Mouse (Mus musculus): ENCODE results near the gene Cirbp.
"Not testable (repeated sequence)": the region's sequence is repeated elsewhere in the genome, so short reads cannot be mapped to it uniquely, and the experiment has no call there.

Gene Cirbp

DNA sequence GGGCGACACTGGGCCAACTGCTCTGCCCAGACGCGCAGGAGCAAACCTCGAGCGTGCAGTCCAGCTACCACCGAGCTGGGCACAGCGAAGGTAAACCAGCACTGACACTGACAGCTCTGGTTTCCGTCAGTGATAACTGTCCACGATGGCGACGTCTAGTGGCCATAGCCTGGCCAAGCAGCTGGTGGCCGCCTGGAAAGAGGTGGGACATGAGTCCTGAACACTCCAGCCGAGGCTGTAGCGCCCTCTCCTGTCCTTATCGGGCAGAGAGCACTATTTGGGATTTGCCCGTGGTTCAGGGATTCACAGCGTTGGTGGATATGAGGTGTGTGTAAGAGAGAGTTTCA is 814 bp upstream of the Cirbp start:
- DNase-seq, result peak; percentile 97

DNA sequence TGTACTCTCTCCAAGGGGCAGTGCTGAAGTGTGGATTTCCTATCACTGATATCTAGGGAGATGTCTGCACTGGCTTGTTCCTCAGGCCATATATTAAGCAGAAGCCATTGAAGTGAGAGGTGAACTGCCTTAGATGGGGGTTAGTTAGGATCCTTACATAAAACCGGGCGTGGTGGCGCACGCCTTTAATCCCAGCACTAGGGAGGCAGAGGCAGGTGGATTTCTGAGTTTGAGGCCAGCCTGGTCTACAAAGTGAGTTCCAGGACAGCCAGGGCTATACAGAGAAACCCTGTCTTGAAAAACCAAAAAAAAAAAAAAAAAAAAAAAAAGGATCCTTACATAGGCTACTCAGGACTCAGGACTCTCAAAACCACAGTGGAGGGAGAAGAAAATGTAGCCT is 351 bp downstream of the Cirbp start:
- not testable (repeated sequence) for DNase-seq

DNA sequence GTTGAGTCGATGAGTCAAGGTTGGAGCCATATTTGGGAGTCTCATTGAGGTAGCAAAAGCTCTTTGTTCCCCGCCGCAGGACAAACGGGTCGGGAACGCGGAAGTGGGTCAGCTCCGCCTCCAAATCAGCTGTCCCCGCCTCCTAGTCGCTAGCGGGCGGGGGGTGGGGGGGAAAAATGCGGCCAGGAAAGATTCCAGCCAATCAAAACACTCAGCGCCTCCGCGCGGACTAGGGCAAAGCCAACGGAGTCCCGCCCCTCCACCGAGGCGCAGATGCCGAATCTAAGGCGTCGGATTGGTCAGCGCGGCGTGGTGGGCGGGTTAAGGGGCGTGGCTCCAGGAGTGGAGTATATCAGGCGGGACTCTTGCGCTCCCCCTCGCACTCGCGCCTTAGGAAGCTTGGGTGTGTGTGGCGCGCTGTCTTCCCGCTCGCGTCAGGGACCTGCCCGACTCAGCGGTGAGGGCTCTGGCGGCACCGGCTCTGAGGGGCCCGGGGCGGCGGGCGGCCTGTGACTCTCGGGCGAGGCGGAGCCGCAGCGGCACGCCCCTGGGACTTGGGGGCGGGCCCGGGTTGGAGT is 1.8 kb downstream of the Cirbp start:
- DNase-seq, result peak; percentile 99

DNA sequence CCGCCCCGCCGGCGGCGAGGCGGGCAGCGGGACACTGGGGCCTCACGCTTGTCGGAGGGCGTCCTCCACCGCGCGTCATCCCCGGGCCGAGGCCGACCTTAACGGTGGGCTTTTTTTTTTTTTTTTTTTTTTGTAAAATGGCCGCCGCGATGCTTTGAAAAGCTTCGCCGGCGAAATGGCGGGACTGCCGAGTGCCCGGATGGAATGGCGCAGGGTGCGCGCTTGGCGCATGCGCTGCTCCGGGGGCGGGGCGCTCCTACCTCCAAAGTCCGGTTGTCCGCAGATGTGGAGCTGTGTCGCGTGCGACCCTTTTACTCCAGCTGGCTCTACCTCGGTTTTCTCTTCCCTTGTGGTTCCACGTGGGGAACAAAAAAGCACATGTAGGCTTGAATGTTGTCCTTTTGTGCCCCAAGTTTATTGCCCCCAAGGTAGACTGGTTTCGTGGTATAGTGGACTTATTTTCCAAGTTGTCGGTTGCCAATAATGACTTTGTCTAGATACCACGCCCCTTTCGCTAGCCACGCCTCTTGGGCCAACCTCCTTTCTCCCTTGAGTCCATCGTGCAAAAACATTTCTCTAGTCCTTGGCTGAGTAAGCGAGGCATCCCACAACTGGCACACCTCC is 2.4 kb downstream of the Cirbp start:
- DNase-seq, result peak; percentile 95

DNA sequence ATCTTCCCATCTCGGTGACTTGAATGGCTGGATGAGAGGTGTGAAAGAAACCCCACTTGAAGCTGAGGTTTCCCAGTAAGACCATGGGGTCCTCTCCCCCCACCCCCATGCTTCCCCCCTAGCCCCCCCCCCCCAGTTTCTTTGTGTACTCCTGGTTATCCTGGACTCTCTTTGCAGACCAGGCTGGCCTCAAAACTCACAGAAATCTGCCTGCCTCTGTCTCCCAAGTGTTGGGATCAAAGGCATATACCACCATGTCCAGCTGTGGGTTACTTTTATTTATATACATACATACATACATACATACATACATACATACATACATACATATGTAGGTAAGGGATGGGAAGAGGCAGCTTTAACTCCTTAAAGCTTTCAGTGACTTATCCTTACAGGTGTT is 3.3 kb downstream of the Cirbp start:
- no peak for DNase-seq

DNA sequence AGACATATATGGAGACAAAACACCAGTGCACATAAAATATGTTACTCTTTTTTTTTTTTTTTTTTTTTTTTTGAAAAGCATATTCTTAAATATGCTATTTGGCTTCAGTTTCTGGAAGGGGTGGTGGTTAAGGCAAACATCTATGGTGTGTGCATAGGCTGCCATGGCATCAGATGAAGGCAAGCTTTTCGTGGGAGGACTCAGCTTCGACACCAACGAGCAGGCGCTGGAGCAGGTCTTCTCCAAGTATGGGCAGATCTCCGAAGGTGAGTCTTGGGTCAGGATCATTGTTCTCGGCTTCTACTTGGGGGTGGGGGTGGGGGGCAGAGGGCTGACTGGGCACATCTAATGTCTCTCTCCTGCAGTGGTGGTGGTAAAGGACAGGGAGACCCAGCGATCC is 3.9 kb downstream of the Cirbp start:
- no peak for DNase-seq

DNA sequence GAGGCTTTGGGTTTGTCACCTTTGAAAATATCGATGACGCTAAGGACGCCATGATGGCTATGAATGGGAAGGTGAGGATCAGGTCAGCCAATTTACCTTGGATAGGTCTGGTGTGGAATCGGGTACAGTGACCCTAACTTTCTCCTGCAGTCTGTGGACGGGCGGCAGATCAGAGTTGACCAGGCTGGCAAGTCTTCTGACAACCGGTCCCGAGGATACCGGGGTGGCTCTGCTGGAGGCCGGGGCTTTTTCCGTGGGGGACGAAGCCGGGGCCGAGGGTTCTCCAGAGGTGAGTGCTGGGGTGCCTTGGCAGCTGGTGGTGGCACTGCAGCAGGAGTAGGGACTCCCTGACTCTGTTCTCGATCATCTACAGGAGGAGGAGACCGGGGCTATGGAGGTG is 4.3 kb downstream of the Cirbp start:
- DNase-seq, result peak; percentile 18

DNA sequence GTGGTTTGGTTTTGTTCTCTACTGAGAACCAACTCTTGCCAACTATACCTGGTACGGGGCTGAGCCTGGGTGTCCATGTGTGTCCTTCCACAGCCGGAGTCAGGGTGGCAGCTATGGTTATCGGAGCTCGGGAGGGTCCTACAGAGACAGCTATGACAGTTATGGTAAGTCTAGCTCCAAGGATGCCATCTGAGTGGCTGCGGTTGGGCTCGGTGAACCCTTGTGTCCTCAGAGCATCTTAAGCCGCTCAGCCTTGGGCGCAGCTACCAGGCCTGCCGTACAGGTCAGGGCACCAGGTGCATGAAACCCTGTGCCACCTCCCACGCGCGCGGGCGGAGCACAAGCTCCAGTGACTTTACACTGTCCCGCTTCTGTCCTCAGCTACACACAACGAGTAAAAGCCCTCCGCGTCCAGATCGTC is 4.8 kb downstream of the Cirbp start:
- peak; percentile 23 for DNase-seq

DNA sequence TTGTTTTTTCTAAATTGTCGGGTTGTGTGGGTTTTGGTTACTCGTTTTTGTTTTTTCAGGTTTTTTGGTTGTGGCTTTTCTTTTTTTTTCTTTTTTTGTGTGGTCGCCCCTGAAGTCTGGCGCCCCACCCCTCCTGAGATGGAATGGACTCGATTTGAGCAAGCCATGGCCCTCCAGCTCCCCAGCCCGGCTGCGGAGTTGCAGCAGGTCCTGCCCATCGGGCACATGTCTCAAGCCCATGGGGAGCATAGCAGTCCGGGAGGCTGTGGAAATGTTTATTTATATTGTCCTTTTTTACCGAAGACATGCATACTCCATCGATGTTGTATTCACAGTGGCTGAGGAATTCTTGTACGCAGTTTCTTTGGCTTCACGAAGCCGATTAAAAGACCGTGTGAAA is 5.5 kb downstream of the Cirbp start:
- no peak for DNase-seq

DNA sequence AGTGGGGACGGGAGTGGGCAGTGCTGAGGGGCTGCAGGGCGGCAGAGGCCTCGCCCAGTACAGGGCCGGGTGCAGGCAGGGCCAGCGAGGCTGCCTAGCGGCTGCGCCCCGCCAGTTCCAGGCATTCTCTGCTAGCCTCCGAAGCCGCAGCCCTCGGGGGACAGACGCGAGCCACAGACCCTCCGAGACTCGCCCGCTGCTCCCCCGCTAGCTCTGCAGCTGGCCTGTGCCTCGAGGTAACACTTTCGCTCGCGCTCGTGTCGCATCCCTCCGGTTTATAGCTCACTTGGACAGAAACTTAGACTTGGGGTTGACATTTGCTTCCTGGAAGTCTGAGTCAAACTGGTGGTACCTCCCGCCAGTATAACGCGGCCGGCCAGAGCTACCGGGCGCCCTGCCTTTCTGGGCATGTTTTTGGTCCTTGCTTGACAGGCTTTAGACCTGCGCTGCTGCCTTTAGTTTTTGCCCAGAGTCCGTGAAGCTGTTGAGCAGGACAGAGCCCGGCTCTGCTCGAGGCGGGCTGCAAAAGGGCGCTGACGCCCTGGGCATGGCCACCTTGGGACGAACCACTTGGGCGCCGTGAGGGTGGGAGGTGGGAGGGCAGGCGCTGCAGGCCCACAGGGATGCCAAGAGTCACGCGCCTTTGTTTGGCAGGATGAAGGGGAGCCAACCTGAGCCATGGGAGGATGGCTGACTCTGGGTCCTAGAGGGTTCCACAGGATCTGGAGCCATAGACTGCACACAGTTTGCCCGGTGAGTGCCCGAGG is 6.2 kb downstream of the Cirbp start:
- DNase-seq, result peak; percentile 16

DNA sequence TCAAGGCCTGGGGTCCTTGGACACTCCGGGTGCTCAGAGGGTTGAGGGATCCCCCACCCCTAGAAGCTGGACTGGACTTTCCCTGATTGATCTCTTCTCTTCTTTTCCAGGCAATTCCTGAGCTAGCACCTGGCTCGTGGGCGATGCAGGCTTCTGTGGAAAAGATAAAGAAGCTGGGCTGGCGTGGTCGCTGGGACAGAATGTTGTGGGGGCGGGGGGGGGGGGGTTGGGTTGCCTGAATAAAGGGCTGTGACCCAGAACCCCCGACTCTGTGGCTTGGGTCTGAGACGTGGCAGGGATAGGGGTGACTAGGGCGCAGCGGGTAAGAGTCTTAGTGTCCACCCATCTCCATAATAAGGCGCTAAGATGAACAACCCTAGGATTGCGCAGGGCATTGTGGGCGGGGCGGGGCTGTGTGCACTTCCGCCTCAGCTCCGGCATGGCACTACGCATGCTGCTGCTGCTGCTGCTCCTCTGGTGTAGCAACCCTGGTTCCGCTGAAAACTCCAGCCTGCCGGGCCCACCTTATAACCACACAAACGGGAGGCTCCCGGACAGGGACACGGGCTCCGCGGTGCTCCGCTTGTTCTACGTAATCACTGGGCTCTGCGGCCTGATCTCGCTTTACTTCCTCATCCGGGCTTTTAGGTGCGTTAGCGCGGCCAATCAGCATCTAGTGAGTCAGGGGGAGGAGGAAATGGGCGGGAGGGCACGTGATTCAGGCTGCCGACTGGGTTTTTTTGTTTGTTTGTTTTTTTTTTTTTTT is 6.9 kb downstream of the Cirbp start, which contains the start of gene 1600002K03Rik:
1600002K03Rik (plus strand) TSS at position 418 of the 766 bp plus-strand sequence.
- peak; percentile 84 for DNase-seq

DNA sequence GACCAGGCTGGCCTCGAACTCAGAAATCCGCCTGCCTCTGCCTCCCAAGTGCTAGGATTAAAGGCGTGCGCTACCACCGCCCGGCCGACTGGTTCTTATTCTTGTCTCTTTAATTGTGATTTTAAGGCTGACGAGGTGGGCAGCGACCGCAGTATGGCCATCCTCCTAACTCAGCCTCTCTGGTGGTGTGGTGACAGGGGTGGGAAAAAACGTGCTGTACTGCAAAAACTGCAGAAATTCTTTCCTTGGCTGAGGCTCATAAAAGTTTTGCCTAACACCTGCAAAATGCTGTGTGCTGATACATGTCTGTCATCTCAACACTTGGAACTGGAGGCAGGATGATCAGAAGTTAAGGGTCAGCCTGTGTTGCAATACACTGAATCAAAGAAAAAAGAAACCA is 7.6 kb downstream of the Cirbp start:
- peak; percentile 23 for DNase-seq

DNA sequence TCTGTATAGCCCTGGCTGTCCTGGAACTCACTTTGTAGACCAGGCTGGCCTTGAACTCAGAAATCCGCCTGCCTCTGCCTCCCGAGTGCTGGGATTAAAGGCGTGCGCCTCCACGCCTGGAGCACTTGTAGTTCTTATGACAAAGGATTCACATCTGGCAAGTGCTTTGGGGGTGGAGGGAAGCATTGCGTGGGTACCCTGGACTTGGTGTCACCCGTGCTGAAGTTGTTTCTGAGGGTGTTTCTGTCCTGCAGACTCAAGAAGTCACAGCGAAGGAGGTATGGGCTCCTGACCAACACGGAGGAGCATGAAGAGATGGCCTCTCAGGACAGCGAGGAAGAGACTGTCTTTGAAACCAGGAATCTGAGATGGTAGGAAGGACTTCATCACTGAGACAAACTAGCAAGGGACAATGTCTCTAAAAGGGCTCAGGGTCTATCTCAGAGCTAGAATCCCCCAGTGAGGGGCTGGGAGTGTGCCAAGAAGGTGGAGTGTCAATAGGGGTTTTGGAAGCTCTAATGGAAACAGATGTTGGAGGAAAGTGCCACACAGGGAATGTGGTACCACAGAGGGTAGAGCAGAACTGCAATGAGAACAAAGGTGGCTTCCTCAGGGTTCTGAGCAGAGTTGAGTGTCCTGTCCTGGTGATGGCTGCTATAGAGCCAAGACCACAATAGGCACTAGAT is 8.3 kb downstream of the Cirbp start:
- DNase-seq, result no peak

DNA sequence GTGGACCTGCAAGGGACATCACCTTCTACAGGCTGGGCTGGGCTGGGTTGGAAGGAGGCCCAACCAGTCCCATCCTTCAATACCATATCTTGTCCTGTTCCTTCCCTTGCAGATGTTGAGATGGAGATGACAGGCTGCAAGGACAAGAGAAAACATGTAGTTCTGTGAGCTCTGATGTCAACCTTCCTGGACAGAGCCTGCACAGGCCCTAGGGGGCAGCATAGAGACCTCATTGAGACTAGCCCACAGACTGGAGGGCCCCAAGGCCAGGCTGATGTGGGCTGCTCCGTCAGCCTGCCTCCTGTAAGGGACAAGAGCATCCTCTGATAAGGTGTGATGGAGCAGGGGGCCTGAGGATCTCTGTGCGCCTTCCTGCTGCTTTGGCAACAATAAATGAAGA is 8.9 kb downstream of the Cirbp start:
- peak; percentile 40 for DNase-seq

DNA sequence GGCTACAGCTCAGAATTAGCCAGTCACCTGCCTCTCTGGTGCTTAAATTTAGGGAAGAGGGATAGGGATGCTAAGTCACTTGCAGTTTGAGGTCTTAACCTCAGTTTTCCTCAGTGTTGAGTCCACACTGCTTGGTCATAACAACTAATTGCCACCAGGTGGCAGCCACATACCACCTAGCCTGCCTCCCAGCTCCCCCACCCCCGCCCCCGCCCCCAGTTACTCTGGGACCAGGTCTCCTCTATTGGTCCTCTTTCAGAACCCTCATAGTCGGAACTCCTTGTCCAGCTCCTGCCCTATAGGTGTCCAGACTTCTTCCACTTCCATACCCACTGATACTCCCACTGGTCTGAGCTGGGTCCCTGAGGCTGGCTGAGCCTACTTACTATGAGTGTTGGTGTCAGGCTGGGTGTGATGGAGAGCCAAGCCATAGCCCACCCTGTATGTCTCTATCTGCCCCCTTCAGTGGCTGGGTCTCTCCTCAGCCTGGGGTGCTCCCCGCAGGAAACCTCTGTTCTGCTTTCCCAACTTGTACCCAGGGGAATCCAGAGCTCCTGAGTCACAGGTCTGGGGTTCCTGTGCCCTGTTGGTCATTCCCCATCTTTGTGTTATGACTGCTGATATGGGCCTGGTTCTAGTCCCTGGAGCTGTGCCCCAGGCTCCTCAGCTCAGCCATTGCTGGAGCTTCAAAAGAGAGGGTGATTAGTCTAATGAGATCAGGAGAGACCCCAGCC is 9.9 kb downstream of the Cirbp start:
- DNase-seq, result peak; percentile 24

DNA sequence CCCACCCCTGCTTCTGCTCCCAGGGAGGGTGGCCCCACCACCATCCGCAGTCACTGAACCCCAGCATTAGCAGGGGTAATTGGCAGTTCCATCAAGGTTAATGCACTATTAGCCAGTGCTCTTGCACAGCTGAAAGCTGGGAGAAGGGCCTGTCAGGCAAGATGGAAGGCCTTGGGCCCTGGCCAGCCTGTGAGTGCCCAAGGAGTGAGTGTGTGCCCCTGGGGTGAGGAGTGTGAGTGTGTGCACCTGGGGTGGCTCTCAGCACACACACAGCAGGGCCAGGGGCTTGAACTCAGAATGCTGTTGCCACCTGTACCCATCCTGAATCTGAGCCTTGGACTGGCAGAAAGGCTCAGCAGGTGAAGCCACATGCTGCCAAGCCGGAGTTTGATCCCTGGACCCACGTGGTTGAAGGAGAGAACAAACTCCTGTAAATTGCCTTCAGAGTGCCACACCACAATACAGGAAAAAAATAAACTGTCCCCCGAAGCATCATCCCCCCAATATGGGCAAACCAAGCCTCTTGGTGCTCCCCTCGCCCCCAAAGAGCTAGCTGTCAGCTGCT is 10.6 kb downstream of the Cirbp start:
- DNase-seq, result no peak

DNA sequence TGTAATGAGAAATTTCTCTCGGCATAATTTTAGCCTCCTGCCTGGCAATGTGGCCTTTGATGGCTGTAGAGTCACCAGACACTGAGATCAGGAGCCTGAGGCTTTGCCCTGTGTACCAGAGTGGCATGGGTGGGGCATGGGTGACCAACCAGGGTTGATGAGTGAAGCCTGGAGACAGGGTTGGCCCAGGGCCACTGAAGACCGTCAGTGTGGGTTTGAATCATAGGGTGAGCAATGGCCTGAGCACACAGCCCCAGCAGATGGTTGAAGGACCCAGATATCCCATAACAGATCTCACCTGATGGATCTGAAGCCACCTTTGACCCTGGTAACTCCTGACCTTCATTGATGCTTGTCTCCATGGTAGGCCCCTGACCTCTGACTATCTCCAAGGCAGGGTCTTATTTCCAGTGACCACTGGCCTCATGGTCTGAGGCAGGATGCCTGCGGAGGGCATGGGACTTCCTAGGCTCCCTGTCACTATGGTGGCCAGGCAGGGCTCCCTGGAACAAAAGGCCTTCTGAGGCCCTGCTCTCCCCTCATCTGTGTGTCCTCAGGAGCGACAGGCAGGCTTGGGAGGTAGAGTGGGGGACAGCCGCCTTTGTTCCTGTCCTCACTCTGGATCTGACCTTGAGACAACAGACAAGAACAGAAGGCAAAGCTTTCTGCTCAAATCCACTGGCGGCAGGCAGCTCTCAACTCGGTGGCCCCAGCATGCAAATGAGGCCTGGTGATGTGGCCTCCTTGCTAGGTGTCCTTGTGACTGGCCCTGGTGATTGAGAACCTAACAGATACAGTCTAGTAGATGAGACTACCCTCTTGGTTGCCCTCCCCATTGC is 11.9 kb downstream of the Cirbp start:
- no peak for DNase-seq

DNA sequence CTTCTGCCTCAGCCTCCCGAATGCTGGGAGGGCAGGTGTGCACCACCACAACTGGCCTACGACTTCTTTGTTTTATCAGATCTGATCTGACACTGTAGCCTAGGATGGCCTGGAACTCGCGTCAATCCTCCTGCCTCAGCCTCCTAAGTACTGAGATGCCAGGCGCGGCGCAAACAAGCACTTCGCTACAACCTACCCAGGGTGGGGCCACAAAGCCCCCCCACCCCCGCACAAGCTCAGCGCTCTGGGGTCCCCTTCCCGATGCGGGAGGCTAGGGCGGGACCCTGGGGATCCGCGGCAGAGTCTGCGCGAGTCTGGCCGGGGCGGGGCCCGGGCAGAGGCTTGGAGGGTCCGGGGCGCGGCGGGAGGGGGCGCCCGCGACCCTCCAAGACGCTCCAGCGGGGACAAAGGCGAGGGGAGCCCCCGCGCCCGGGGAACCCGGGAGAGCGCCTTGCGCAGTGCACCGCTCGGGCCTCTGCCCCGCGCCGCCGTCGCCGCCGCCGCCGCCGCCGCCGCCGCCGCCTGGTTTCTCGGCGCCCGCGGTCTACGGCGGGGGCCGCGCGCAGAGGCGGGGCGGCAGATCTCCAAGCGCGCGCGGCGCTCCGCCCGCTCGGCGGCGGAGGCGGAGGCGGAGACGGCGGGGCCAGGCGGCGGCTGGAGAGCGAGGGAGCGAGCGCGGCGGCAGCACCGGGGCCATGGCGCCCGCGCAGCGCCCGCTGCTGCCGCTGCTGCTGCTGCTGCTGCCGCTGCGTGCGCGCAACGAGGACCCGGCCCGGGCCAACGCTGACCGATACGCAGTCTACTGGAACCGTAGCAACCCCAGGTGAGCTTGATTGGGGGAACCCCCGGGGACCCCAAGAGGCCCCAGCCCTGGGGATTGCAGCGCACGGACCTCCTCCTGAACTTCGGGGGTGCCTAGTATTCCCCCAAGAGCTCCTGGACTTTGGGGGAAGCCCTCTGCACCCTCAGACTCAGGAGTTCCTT is 13.6 kb downstream of the Cirbp start, which contains the start of gene Efna2:
Efna2 (plus strand) TSS at position 415 of the 984 bp plus-strand sequence.
- DNase-seq, result peak; percentile 65

DNA sequence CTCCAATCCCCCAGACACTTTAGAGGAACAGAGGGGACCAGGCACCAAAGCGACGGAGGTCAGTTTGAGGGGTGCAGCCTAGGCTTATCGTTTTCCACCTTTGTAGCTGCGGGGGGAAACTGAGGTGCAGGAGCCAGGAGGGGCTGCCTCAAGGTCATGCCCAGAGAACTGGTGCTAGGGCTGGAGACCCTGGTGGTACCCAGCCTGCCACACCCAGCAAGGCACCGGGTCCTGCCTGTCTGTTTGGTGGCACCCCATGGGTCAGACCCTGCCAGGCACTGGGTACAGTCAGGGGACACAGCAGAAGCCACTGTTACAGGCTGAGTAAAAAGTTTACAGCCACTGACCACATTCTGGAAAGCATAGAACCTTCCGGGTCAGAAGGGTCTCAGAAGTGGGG is 14.5 kb downstream of the Cirbp start:
- no peak for DNase-seq

DNA sequence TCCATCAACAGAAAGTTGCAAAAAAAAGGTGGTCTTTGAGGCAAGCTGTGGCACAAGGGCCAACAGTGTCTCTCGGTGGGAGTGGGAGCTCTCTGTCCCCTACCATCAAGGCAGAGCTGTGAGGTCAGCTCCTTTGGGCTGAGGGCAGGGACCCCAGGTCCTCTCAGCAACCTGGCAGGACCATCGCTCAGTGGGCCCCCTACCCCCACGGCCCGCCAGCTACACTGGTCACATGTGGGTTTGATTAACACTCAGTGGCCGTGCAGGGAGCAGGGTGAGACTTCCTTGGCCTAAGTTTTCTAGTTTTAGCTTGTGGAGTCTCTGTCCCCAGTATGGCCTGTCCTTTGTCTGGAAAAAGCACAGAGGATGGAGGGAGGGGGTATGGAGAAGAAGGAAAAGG is 15.0 kb downstream of the Cirbp start:
- DNase-seq, result no peak

All from right cerebral cortex, postnatal 14 days (tissue).